Mouse (Mus musculus) neutrophil, adult 5-6 weeks (primary cell): Measurements from ENCODE around the gene Olfr669. TPM values are rescaled to one million over a fixed set of nuclear protein-coding genes. Genes with fewer than 3 reads are reported as not detected.
"Not testable (repeated sequence)": the region's sequence is repeated elsewhere in the genome, so short reads cannot be mapped to it uniquely, and the experiment has no call there.

Source experiments
- ATAC-seq: fragments of 151-379, 151-347 bp; 2 replicates; pipeline ENCODE4 v1.8.0; 2017; ENCODE audit warnings: mild to moderate bottlenecking, moderate TSS enrichment; ENCODE audit not compliant: insufficient number of reproducible peaks, poor library complexity, low FRiP score, severe bottlenecking; ENCODE audit errors: extremely low read depth
- total RNA-seq: library from RNA; stranded (forward); fragments of 200-1000 nt; gene quantifications from 2 replicates; pipeline ENCODE4 v1.2.3, GENCODE M21; 2017

The Olfr669 gene
- total RNA-seq: 0.35 TPM in 1 of 2 replicates, not detected in the other

- no peak for ATAC-seq
Observed at GRCm38 (mm10) chr7:104933940-104934339, at the start of gene Olfr669. TSS of gene Olfr669 (plus strand) at chr7:104934240.

- no peak for ATAC-seq
Observed at GRCm38 (mm10) chr7:104895852-104896251, 38.2 kb upstream of the Olfr669 start, which contains the start of gene Olfr666. TSS of gene Olfr666 (minus strand) at chr7:104895952.

- no peak for ATAC-seq
Observed at GRCm38 (mm10) chr7:104921382-104921781, 12.7 kb upstream of the Olfr669 start, which contains the start of gene Olfr667. TSS of gene Olfr667 (minus strand) at chr7:104921482.

GRCm38 (mm10) chr7:104927957-104928356, 6.1 kb upstream of the Olfr669 start, which contains the start of gene Olfr668:
TSS of gene Olfr668 (minus strand) at chr7:104928057.
- ATAC-seq: no peak

GRCm38 (mm10) chr7:104950234-104950633, 16.2 kb downstream of the Olfr669 start:
- ATAC-seq: peak; percentile 75; the same call in 1 of the 2 replicates

GRCm38 (mm10) chr7:104962520-104962919, 28.5 kb downstream of the Olfr669 start, which contains the start of gene Olfr670:
TSS of gene Olfr670 (minus strand) at chr7:104962620.
- ATAC-seq: no peak

- not testable (repeated sequence) for ATAC-seq
Observed at GRCm38 (mm10) chr7:104972507-104972906, 38.5 kb downstream of the Olfr669 start.

GRCm38 (mm10) chr7:104979026-104979425, 45.0 kb downstream of the Olfr669 start, which contains the start of gene Olfr671:
TSS of gene Olfr671 (minus strand) at chr7:104979126.
- ATAC-seq: no peak

Other genes starting within 250 kb of the Olfr669 start
- not detected in 2 replicates for gene Olfr661, start 247.7 kb upstream of the Olfr669 start, total RNA-seq
- not detected in 2 replicates for gene Usp17le, start 156.8 kb upstream of the Olfr669 start, total RNA-seq
- not detected in 2 replicates for gene Usp17lb, start 91.6 kb upstream of the Olfr669 start, total RNA-seq
- not detected in 2 replicates for gene Usp17la, start 77.2 kb upstream of the Olfr669 start, total RNA-seq
- 0.12 TPM in 1 of 2 replicates, not detected in the other for gene Olfr665, start 56.2 kb upstream of the Olfr669 start, total RNA-seq
- 0.70 TPM in 1 of 2 replicates, not detected in the other for gene Olfr666, start 38.3 kb upstream of the Olfr669 start, total RNA-seq
- gene Olfr667, start 12.8 kb upstream of the Olfr669 start, total RNA-seq: not detected in 2 replicates
- 0.12 TPM in 1 of 2 replicates, not detected in the other for gene Olfr668, start 6.2 kb upstream of the Olfr669 start, total RNA-seq
- not detected in 2 replicates for gene Olfr670, start 28.4 kb downstream of the Olfr669 start, total RNA-seq
- gene Olfr671, start 44.9 kb downstream of the Olfr669 start, total RNA-seq: not detected in 2 replicates
- gene Olfr672, start 67.8 kb downstream of the Olfr669 start, total RNA-seq: not detected in 2 replicates
- not detected in 2 replicates for gene Olfr675, start 94.2 kb downstream of the Olfr669 start, total RNA-seq
- not detected in 2 replicates for gene Olfr676, start 98.5 kb downstream of the Olfr669 start, total RNA-seq
- not detected in 2 replicates for gene Olfr677, start 117.1 kb downstream of the Olfr669 start, total RNA-seq
- gene Olfr678, start 130.2 kb downstream of the Olfr669 start, total RNA-seq: 0.23 TPM in 1 of 2 replicates, not detected in the other
- not detected in 2 replicates for gene Olfr679, start 147.0 kb downstream of the Olfr669 start, total RNA-seq
- not detected in 2 replicates for gene Olfr680-ps1, start 158.6 kb downstream of the Olfr669 start, total RNA-seq
- gene Olfr681, start 182.6 kb downstream of the Olfr669 start, total RNA-seq: not detected in 2 replicates
- gene Olfr683, start 212.8 kb downstream of the Olfr669 start, total RNA-seq: not detected in 2 replicates
- gene Olfr684, start 229.4 kb downstream of the Olfr669 start, total RNA-seq: 0.25 TPM in 1 of 2 replicates, not detected in the other